Mouse (Mus musculus) thymus, postnatal 14 days (tissue): ENCODE results near the gene Akr1b7.

Source experiments
- DNase-seq: peaks from one replicate; pipeline ENCODE4 v3.0.0; 2021

Gene Akr1b7

DNA sequence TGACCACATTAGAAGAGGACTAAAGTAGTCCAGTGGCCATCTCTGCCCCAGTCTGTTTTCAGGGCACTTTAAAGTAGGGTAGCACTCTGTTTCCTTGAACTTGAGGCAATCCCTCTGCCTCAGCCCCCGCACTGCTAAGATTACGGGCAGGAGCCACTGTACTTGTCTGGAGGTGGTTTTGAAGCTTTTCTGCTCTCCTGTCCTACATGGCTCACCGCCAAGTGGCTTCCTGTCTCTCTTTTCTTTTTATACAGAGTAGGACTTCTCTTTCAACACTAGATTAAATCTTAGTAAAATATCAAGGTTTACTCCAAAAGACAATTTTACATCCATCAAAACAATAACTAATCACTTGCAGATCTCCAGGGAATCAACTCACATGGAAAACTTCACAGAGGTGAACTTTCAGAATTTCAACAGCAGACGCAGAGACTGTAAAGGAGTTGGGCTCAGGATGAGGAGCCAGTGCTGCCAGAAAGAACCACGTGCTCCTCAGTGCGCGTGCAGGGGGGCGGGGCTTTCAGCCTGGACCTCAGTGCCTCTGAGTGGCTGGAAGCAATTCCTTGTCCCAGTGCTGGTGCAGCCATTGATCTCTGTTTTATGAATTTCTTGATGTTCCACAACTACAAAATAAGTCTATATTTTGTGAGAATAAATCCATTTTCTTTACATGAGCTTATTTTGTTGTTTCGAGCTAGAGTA, 29.6 kb downstream of the Akr1b7 start:
- DNase-seq, result peak; percentile 19

GRCm38 (mm10) chr6:34443791-34444190, 31.7 kb downstream of the Akr1b7 start:
- DNase-seq, result no peak

DNA sequence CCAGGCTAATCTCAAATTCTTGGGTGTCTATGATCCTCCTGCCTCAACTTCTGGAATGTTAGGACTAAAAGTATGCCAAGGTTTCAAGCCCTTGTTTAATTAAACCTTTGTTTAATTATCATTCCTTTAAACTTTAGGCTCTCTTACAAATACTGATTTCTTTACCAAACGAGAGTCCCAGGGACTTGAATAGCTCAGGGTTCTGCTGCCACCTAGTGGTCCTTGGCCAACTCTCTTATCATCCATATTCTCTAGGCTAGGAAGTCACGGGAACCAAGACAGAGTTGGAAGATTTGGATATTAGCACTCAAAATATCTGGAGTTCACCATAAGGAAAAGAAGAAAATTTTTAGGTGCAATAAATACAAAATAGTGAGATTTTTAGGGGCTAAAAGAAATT, 35.8 kb downstream of the Akr1b7 start:
- DNase-seq, result peak; percentile 81

DNA sequence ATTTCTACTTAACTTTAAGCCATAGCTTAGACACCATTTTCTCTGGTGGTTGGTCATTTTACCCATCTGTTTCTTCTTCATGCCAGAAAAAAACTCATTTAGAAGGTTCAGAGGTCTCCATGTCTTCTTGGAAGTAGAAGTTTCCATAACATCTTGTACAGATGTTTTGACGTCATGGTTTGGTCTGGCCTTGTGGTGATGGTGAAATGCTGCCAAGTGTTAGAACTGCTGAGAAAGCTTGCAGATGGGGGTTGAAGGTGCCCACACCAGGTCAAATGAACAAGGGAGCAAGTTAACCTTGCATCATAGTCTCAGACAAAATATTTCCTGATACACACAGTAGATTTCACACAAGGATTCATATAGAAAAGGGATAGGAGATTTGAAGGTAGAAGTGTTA, 36.6 kb downstream of the Akr1b7 start:
- no peak for DNase-seq

GRCm38 (mm10) chr6:34452963-34453770, 41.0 kb downstream of the Akr1b7 start:
- no peak for DNase-seq

DNA sequence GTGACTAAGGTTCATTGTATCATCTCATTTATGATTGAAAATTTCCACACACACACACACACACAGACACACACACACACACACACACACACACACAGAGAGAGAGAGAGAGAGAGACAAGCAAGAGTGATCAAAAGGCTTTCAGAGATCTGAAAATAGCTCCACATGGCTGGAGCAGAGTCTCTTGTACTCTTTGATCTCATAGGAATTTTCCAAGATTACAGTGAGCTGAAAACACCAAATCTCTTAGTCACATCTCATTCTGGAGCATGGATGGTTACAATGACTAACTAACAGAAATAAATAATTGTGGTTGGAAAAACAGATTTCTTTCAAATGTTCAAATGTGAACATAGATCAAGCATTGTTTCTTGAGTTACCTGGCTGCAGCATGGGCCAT, 47.3 kb downstream of the Akr1b7 start:
- no peak for DNase-seq

DNA sequence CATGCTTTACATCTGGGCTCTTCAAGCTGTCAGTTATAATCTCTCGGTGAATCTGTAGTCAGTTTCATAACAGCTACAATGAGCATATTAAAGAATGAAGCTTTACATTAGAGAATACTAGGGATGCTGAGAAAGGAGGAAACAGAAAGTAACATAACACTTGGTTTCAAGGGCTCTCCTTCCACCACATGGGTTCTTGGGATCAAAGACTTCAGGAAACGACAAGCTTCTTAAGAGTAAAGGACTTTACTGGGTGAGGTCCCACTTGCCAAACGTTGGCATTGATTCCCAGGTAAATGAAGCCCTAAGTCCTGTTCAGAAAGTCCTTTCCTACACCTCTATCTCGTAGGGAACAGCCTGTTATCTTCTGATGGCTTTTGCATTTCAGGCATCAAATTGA, 48.5 kb downstream of the Akr1b7 start:
- DNase-seq, result no peak

DNA sequence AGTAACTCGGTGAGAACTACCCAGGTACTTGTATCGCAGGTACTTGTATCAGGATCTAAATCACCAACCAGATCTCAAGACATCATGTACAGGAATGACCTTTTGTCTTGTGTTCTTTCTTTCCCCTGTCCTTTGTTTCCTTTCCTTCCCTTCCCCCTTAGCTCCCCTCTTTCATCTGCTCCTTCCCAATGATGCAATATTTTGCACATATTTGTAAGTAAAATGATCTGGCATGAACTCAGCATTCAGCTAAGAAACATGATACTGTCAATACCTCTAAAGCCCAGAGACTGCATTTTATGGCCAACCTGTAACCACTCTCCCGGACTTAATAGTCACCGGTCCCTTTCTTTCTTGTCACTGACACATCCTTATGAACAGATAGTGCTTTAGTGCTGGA, 51.4 kb downstream of the Akr1b7 start:
- DNase-seq, result no peak

- no peak for DNase-seq
Observed at GRCm38 (mm10) chr6:34471434-34472110, 59.4 kb downstream of the Akr1b7 start.
